Mouse (Mus musculus): ENCODE data around the gene Sgip1.

Sgip1 gene

DNA sequence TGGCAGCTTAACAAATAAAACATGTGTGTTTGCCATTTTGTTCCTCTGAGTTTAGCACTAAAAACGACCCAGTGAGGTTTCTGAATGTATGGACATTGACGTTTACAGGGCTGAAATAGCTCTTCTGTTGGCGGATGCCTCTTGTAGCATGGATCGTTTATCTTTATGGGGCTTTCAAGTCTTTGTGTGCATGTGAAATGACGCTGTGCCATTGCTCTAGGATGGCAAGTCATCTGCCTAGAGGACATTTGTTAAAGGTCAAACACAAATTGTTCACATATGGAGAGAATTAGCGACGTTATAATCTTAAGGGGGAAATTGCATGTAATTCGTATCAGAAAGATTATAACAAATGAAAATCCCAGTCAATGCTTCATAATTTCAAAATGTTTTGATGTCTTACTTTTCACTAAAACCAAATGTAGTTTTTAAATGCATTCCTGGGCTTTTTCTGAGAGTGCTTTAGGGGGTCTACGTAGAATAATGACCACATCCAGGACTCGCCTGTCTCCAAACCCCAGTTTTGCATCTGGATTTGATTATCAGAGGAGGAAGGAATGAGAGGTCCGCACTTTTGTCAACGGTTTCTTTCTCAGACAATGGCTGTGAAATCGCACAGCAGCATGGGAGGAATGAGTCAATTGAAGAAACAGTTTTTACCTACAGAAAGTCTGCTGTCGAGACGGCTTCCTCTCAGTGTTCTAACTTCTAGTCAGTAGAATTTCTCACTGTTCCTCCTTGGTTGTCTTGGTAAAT is 264.3 kb downstream of the Sgip1 start:
- in situ Hi-C loops (cut with MboI; ENCODE audit: unreplicated experiment in 2 of 2) = no loop called here

- in situ Hi-C loops (cut with MboI; ENCODE audit: unreplicated experiment in 2 of 2) = no loop called here
Observed at GRCm38 (mm10) chr4:103006266-103006665, 265.2 kb downstream of the Sgip1 start.

DNA sequence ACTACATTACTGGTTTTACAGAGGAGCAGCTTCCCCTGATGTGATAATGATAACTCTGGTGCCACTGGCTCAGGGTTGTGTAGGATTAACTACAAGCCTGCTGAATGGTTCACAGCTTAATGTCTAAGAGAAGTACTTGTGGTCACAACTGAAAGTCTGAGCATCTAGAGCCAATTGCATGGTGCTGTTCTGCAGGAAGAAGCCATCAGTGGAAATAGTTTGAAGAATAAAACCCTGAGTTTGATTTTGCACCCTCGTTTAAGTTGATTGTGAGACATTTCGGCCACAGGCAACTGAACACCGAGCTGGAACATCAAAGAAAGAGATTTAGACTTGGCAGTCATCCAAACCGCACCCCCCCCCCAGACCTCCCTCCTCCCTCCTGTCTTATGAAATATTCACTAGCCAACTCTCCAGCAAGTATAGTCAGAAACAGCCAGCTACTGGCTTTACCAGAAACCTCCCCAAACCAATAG is 265.9 kb downstream of the Sgip1 start:
- in situ Hi-C loops (cut with MboI; ENCODE audit: unreplicated experiment in 2 of 2) = no loop called here

- in situ Hi-C loops (cut with MboI; ENCODE audit: unreplicated experiment in 2 of 2) = no loop called here
Observed at GRCm38 (mm10) chr4:103010734-103011133, 269.6 kb downstream of the Sgip1 start.

DNA sequence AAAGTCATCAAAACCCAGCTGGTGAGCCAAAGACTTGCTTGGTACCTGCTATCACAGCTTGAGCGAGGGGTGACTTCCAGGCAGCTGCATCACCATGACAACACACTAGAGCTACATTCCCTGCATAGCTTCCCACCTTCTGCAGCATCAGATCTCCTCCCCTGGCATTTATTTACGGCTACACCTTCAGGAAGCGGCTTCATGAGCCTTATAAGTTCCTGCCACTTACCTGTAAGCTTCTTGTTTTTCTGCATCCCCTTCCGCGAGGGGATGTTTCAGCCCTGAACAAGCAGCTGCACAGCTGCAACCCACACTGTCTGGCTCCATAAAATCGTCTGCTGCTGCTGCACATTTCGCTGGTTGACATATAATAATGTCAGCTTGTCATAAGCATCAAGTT is 270.7 kb downstream of the Sgip1 start:
- in situ Hi-C loops (cut with MboI; ENCODE audit: unreplicated experiment in 2 of 2) = no loop called here

- in situ Hi-C loops (cut with MboI; ENCODE audit: unreplicated experiment in 2 of 2) = no loop called here
Observed at GRCm38 (mm10) chr4:103013490-103013889, 272.4 kb downstream of the Sgip1 start.
